Mouse (Mus musculus) CH12.LX (cell line): ENCODE data around the gene 2810021J22Rik.

Experiments used
- CTCF ChIP-seq, 2 experiments: IDR thresholded peaks in 1 of 2; conservative IDR thresholded peaks in 1 of 2; 2 replicates each; pipeline ENCODE4 v1.5.1; 2011 to 2012; ENCODE audit warnings: low read depth in 2 of 2, low read length in 2 of 2, improper control_type of control experiment in 1 of 2, inconsistent platforms in 1 of 2, mild to moderate bottlenecking in 1 of 2, moderate library complexity in 1 of 2
- JUND ChIP-seq: conservative IDR thresholded peaks from 2 replicates; pipeline ENCODE4 v1.6.1; 2011; ENCODE audit warnings: low read depth, low read length, improper control_type of control experiment
- KAT2A ChIP-seq: IDR thresholded peaks from 2 replicates; pipeline ENCODE4 v1.6.1; 2012; ENCODE audit warnings: low read length, improper control_type of control experiment, inconsistent platforms; ENCODE audit not compliant: insufficient replicate concordance
- MAX ChIP-seq: IDR thresholded peaks from 2 replicates; pipeline ENCODE4 v1.6.1; 2011; ENCODE audit warnings: low read length, improper control_type of control experiment
- ZC3H11A ChIP-seq: IDR thresholded peaks from 2 replicates; pipeline ENCODE4 v1.6.1; 2012; ENCODE audit warnings: low read depth, mild to moderate bottlenecking, inconsistent platforms, low read length, improper control_type of control experiment

DNA sequence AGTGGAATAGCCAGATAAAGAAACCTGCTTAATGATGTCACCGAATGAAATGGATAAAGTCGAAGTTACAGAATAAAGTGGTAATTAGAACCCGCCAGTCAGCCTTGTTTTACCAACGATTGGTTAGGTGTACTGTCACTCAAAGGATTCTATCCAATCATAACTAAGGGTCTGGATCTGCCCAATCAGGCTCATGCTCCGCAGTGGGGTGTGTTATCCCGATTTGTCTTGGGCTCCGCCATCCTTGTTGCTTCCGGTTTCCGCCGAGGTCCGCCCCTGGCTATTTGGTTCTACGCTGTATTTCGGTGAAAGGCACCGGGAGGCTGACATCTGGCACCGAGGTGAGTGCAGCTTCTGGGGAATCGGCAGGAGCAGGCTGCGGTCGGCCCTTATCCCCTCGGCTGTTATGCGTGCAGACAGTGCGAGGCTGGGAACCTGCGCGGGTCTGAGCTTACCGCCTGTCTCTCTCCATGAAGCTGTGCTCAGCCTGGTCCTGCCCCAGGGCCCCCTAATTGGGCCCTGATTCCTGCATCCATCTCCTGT lies 20.0 kb upstream of the 2810021J22Rik start, which contains the start of gene Gm12258:
- TF ChIP-seq MAX (peak; percentile 85), KAT2A (no peak), JUND (peak; percentile 55; the same call in 1 of the 2 replicates), CTCF (conservative IDR thresholded peaks at IDR 0.05 in 1 of 2, IDR thresholded peaks at IDR 0.05 in 1 of 2; ENCODE audit: low read depth in 2 of 2, low read length in 2 of 2) (no peak), ZC3H11A (no peak)
